Mouse (Mus musculus) CH12.LX (cell line): ENCODE results near the gene Cux1. TPM values are rescaled to one million over a fixed set of nuclear protein-coding genes. Genes with fewer than 3 reads are reported as not detected.
A peak's percentile ranks its signal among the peaks of the same experiment; 100 is the strongest.

Source experiments
- DNase-seq: peaks from one replicate; pipeline ENCODE4 v3.0.0-alpha.2; 2013; ENCODE audit errors: extremely low read depth
- H3K27ac ChIP-seq: 2 replicates; pipeline ENCODE4 v1.5.1; 2012; ENCODE audit warnings: low read depth, mild to moderate bottlenecking, control low read depth, moderate library complexity; ENCODE audit not compliant: insufficient read depth
- H3K27me3 ChIP-seq: replicated peaks from 2 replicates; pipeline ENCODE3; 2012; ENCODE audit warnings: inconsistent platforms
- H3K36me3 ChIP-seq, 2 experiments: replicated peaks in 1 of 2; 2 replicates each; pipeline versions ENCODE3 to v1.6.1; 2012; ENCODE audit warnings: inconsistent platforms in 1 of 2, low read length in 1 of 2, mild to moderate bottlenecking in 1 of 2, mixed read lengths in 1 of 2, moderate library complexity in 1 of 2; ENCODE audit not compliant: control insufficient read depth in 1 of 2, insufficient read depth in 1 of 2
- H3K4me1 ChIP-seq, 2 experiments: 2 replicates each; pipeline ENCODE4 v1.6.1; 2012; ENCODE audit warnings: inconsistent platforms in 1 of 2, moderate library complexity in 1 of 2; ENCODE audit not compliant: insufficient read depth in 2 of 2, control insufficient read depth in 1 of 2
- H3K4me2 ChIP-seq: 2 replicates; pipeline ENCODE4 v1.6.1; 2012; ENCODE audit warnings: low read depth, mild to moderate bottlenecking, control low read depth; ENCODE audit not compliant: poor library complexity, insufficient read depth, severe bottlenecking
- H3K4me3 ChIP-seq, 3 experiments: fragments of 150-350 bp in 1 of 3; sonication (generic) in 1 of 3; replicated peaks in 1 of 3; 2 replicates each; pipeline versions ENCODE3 to v1.5.1; 2011 to 2012; ENCODE audit warnings: low read depth in 2 of 3, low read length in 2 of 3, mild to moderate bottlenecking in 2 of 3, moderate library complexity in 2 of 3, control low read depth in 1 of 3, improper control_type of control experiment in 1 of 3, inconsistent platforms in 1 of 3, mixed read lengths in 1 of 3; ENCODE audit not compliant: poor library complexity in 1 of 3
- H3K79me2 ChIP-seq: replicated peaks from 2 replicates; pipeline ENCODE4 v1.6.1; 2012; ENCODE audit warnings: mild to moderate bottlenecking, moderate library complexity; ENCODE audit not compliant: control insufficient read depth, poor library complexity, insufficient read depth, severe bottlenecking; ENCODE audit errors: extremely low read depth
- H3K9ac ChIP-seq: 2 replicates; pipeline ENCODE4 v1.6.1; 2012; ENCODE audit warnings: low read depth, mild to moderate bottlenecking, control low read depth, moderate library complexity; ENCODE audit not compliant: insufficient read depth
- H3K9me3 ChIP-seq: replicated peaks from 2 replicates; pipeline ENCODE3; 2012; ENCODE audit warnings: low read length, inconsistent platforms, mixed read lengths
- CHD2 ChIP-seq: IDR thresholded peaks from 2 replicates; pipeline ENCODE4 v1.6.1; 2011; ENCODE audit warnings: low read length, improper control_type of control experiment
- CTCF ChIP-seq, 2 experiments: IDR thresholded peaks in 1 of 2; conservative IDR thresholded peaks in 1 of 2; 2 replicates each; pipeline ENCODE4 v1.5.1; 2011 to 2012; ENCODE audit warnings: low read depth in 2 of 2, low read length in 2 of 2, improper control_type of control experiment in 1 of 2, inconsistent platforms in 1 of 2, mild to moderate bottlenecking in 1 of 2, moderate library complexity in 1 of 2
- E2F4 ChIP-seq: IDR thresholded peaks from 2 replicates; pipeline ENCODE4 v1.6.1; 2011; ENCODE audit warnings: low read depth, low read length, improper control_type of control experiment; ENCODE audit not compliant: insufficient replicate concordance
- IRF4 ChIP-seq: IDR thresholded peaks from 2 replicates; pipeline ENCODE4 v1.6.1; 2014; ENCODE audit warnings: low read depth, mild to moderate bottlenecking, inconsistent platforms, low read length, improper control_type of control experiment
- MAFK ChIP-seq: IDR thresholded peaks from 2 replicates; pipeline ENCODE4 v1.6.1; 2011; ENCODE audit warnings: low read length, improper control_type of control experiment; ENCODE audit not compliant: insufficient replicate concordance
- MAX ChIP-seq: IDR thresholded peaks from 2 replicates; pipeline ENCODE4 v1.6.1; 2011; ENCODE audit warnings: low read length, improper control_type of control experiment
- MAZ ChIP-seq: IDR thresholded peaks from 2 replicates; pipeline ENCODE4 v1.6.1; 2012; ENCODE audit warnings: low read depth, mild to moderate bottlenecking, inconsistent platforms, low read length, improper control_type of control experiment, moderate library complexity
- MEF2A ChIP-seq: IDR thresholded peaks from 2 replicates; pipeline ENCODE4 v1.6.1; 2014; ENCODE audit warnings: low read depth, mild to moderate bottlenecking, inconsistent platforms, low read length, improper control_type of control experiment, borderline replicate concordance
- MXI1 ChIP-seq: IDR thresholded peaks from 2 replicates; pipeline ENCODE4 v1.6.1; 2011; ENCODE audit warnings: mild to moderate bottlenecking, low read depth, low read length, improper control_type of control experiment
- MYC ChIP-seq: IDR thresholded peaks from 2 replicates; pipeline ENCODE4 v1.6.1; 2011; ENCODE audit warnings: low read depth, mild to moderate bottlenecking, improper control_type of control experiment, low read length
- NRF1 ChIP-seq: IDR thresholded peaks from 2 replicates; pipeline ENCODE4 v1.6.1; 2014; ENCODE audit warnings: low read depth, mild to moderate bottlenecking, inconsistent platforms, low read length, improper control_type of control experiment, moderate library complexity
- POLR2A ChIP-seq: IDR thresholded peaks from 2 replicates; pipeline ENCODE4 v1.6.1; 2011; ENCODE audit warnings: low read depth, mild to moderate bottlenecking, improper control_type of control experiment, low read length
- SIN3A ChIP-seq: IDR thresholded peaks from 2 replicates; pipeline ENCODE4 v1.6.1; 2012; ENCODE audit warnings: low read length, improper control_type of control experiment, inconsistent platforms
- SMC3 ChIP-seq: IDR thresholded peaks from 2 replicates; pipeline ENCODE4 v1.6.1; 2011; ENCODE audit warnings: low read depth, low read length, improper control_type of control experiment
- USF1 ChIP-seq: IDR thresholded peaks from 2 replicates; pipeline ENCODE4 v1.6.1; 2014; ENCODE audit warnings: low read depth, mild to moderate bottlenecking, inconsistent platforms, low read length, improper control_type of control experiment
- dilution Hi-C: fragments of 300-500 bp; cut with MboI; formaldehyde crosslinking; loops from 2 replicates; pipeline ENCODE4 v1.14.3; 2020; ENCODE audit warnings: low sequenced_read_pairs; ENCODE audit not compliant: extremely low pct_unique_long_range_greater_than_20kb, extremely low pct_ligation_motif_present
- in situ Hi-C: fragments of 300-500 bp; cut with MboI; formaldehyde crosslinking; loops from 3 replicates; pipeline ENCODE4 v1.14.3; 2019; ENCODE audit warnings: low sequenced_read_pairs, low pct_ligation_motif_present, low pct_unique_long_range_greater_than_20kb, mixed read lengths
- polyA plus RNA-seq: library from polyadenylated mRNA; unstranded; fragments of >175 nt; gene quantifications from 2 replicates; pipeline ENCODE4 v1.2.1, GENCODE M21; 2012; ENCODE audit warnings: low read depth; ENCODE audit not compliant: insufficient read length
- total RNA-seq, 2 experiments: library from RNA; depleted of rRNA; stranded (reverse); fragments of 300-350 nt in 1 of 2; fragments of >200 nt in 1 of 2; gene quantifications; 2 replicates each; pipeline ENCODE4 v1.2.3; 2012 to 2014

Gene Cux1
- total and polyA plus RNA-seq, 3 experiments, result 12.4 to 21.9 (median 19.6) TPM

GRCm38 (mm10) chr5:136217932-136218381, 349.3 kb downstream of the Cux1 start:
- in situ Hi-C loops, result no loop called here
- dilution Hi-C loops, result no loop called here

GRCm38 (mm10) chr5:136217004-136217665, 350.2 kb downstream of the Cux1 start:
- Histone ChIP-seq H3K4me2 (no peak overlapping the region), H3K9me3 (peaks cover 13% of the 10 kb centered on the region), H3K27me3 (no peaks in the 10 kb centered on the region), H3K9ac (no peak overlapping the region), H3K4me3 (no peak overlapping the region), H3K4me1 (peaks cover 14 to 23% of the 10 kb centered on the region in 2 experiments), H3K79me2 (no peaks in the 10 kb centered on the region), H3K36me3 (peaks cover 11 to 42% of the 10 kb centered on the region in 2 experiments), H3K27ac (no peak overlapping the region)
- TF ChIP-seq SMC3 (no peak), NRF1 (no peak), MAX (no peak), MAFK (0 out of 2 replicates have a peak, but pooled peaks have one; percentile 23), MXI1 (no peak)
- DNase-seq, result no peak
- dilution Hi-C loops, result no loop called here
- in situ Hi-C loops, result no loop called here

More at GRCm38 (mm10) chr5:136217932-136218381, 349.3 kb downstream of the Cux1 start:
- H3K4me3 ChIP-seq, result no peak overlapping the region
- no peak overlapping the region for H3K4me2 ChIP-seq
- H3K79me2 ChIP-seq, result no peaks in the 10 kb centered on the region
- peaks cover 11 to 47% of the 10 kb centered on the region in 2 experiments for H3K36me3 ChIP-seq
- peaks cover 13% of the 10 kb centered on the region for H3K9me3 ChIP-seq
- H3K27ac ChIP-seq, result no peak overlapping the region
- peak; percentile 49 for DNase-seq
- TF ChIP-seq SMC3 (no peak), CTCF (conservative IDR thresholded peaks at IDR 0.05 in 1 of 2, IDR thresholded peaks at IDR 0.05 in 1 of 2; ENCODE audit: low read depth in 2 of 2, low read length in 2 of 2) (no peak), USF1 (no peak)
- no peak overlapping the region for H3K9ac ChIP-seq
- peaks cover 14 to 23% of the 10 kb centered on the region in 2 experiments for H3K4me1 ChIP-seq
- no peaks in the 10 kb centered on the region for H3K27me3 ChIP-seq

GRCm38 (mm10) chr5:136215958-136216357, 351.3 kb downstream of the Cux1 start:
- H3K27ac ChIP-seq, result no peak overlapping the region
- peaks cover 13% of the 10 kb centered on the region for H3K9me3 ChIP-seq
- no peak for DNase-seq
- no peaks in the 10 kb centered on the region for H3K79me2 ChIP-seq
- no peak overlapping the region for H3K4me2 ChIP-seq
- in situ Hi-C loops, result no loop called here
- peaks cover 14 to 23% of the 10 kb centered on the region in 2 experiments for H3K4me1 ChIP-seq
- H3K9ac ChIP-seq, result no peak overlapping the region
- no peaks in the 10 kb centered on the region for H3K27me3 ChIP-seq
- peaks cover 8 to 30% of the 10 kb centered on the region in 2 experiments for H3K36me3 ChIP-seq
- dilution Hi-C loops, result no loop called here
- no peak for TF ChIP-seq CHD2
- TF ChIP-seq IRF4, result no peak
- TF ChIP-seq MYC, result no peak
- TF ChIP-seq MEF2A, result no peak
- TF ChIP-seq POLR2A, result no peak
- no peak for TF ChIP-seq MAZ
- no peak for TF ChIP-seq SIN3A
- TF ChIP-seq E2F4, result no peak
- no peak for TF ChIP-seq NRF1
- H3K4me3 ChIP-seq, result no peak overlapping the region
